Mouse (Mus musculus) hindbrain, postnatal 0 days (tissue): ENCODE data around the gene Lemd1. TPM values are rescaled to one million over a fixed set of nuclear protein-coding genes. Genes with fewer than 3 reads are reported as not detected.
"Not testable (repeated sequence)": the region's sequence is repeated elsewhere in the genome, so short reads cannot be mapped to it uniquely, and the experiment has no call there.

Experiments
- ATAC-seq: fragments of 200-750 bp; cut with Nextera tagmentation; 2 replicates; pipeline ENCODE4 v1.8.0; 2017; ENCODE audit warnings: mild to moderate bottlenecking, moderate TSS enrichment, moderate library complexity
- DNase-seq: peaks from one replicate; pipeline ENCODE4 v3.0.0-alpha.2; 2015; ENCODE audit warnings: low spot score
- H3K27ac ChIP-seq: fragments of 300-500 bp; sonication (generic); 2 replicates; pipeline ENCODE4 v1.5.1; 2014; ENCODE audit warnings: mild to moderate bottlenecking
- H3K27me3 ChIP-seq: fragments of 300-500 bp; sonication (generic); 2 replicates; pipeline ENCODE4 v1.6.1; 2014; ENCODE audit warnings: low read length, mixed read lengths; ENCODE audit not compliant: insufficient read depth
- H3K36me3 ChIP-seq: fragments of 300-500 bp; sonication (generic); 2 replicates; pipeline ENCODE4 v1.6.1; 2014; ENCODE audit warnings: low read length, mixed read lengths; ENCODE audit not compliant: insufficient read depth
- H3K4me1 ChIP-seq: fragments of 300-500 bp; sonication (generic); 2 replicates; pipeline ENCODE4 v1.6.1; 2014; ENCODE audit warnings: antibody characterized with exemption, low read length, mixed read lengths; ENCODE audit not compliant: insufficient read depth
- H3K4me2 ChIP-seq: fragments of 300-500 bp; sonication (generic); 2 replicates; pipeline ENCODE4 v1.6.1; 2014; ENCODE audit warnings: low read depth, mild to moderate bottlenecking, low read length, moderate library complexity, mixed read lengths
- H3K4me3 ChIP-seq: fragments of 300-500 bp; sonication (generic); 2 replicates; pipeline ENCODE4 v1.5.1; 2014; ENCODE audit warnings: low read length
- H3K9ac ChIP-seq: fragments of 300-500 bp; sonication (generic); replicated peaks from 2 replicates; pipeline ENCODE4 v1.6.1; 2014; ENCODE audit warnings: mild to moderate bottlenecking, low read length, moderate library complexity, mixed read lengths
- H3K9me3 ChIP-seq: fragments of 300-500 bp; sonication (generic); 2 replicates; pipeline ENCODE4 v1.6.1; 2016; ENCODE audit warnings: low read length, mixed read lengths
- CTCF ChIP-seq: IDR thresholded peaks from 2 replicates; pipeline ENCODE4 v1.5.1; 2016; ENCODE audit warnings: antibody characterized with exemption, control low read depth, low read depth
- WGBS: fragments of 180-500 bp; shearing (Covaris S2); extraction: QIAGEN DNeasy Blood & Tissue Kit; methylation state at CpG from one replicate; pipeline ENCODE4 v1.1.7; 2014; 5-methylcytosine and 5-hydroxymethylcytosine counted together
- polyA plus RNA-seq: library from polyadenylated mRNA; unstranded; fragments of >200 nt; fragmentation: Nextera tagmentation; extraction: Ambion mirVana; gene quantifications from 2 replicates; pipeline ENCODE4 v1.2.1, GENCODE M21; 2015
- total RNA-seq: library from RNA; depleted of rRNA; stranded (reverse); fragments of >200 nt; gene quantifications from 2 replicates; pipeline ENCODE4 v1.2.3, GENCODE M21; 2014

Lemd1 gene
- total and polyA plus RNA-seq, 2 experiments from 2014 or later: 9.0 to 10.9 TPM

GRCm38 (mm10) chr1:132161211-132161880, 29.9 kb upstream of the Lemd1 start:
- 53% methylated on average over 7 of the region's 7 CpGs for WGBS
- Histone ChIP-seq H3K4me3 (no peak overlapping the region), H3K4me1 (peaks cover 7% of the 10 kb centered on the region; the same call in 1 of the 2 replicates), H3K27me3 (no peaks in the 10 kb centered on the region), H3K27ac (no peak overlapping the region), H3K9me3 (no peaks in the 10 kb centered on the region), H3K36me3 (no peaks in the 10 kb centered on the region), H3K4me2 (no peak overlapping the region), H3K9ac (no peak overlapping the region)
- TF ChIP-seq CTCF: no peak
- ATAC-seq: no peak
- no peak for DNase-seq

- peak; percentile 23; the same call in 1 of the 2 replicates for TF ChIP-seq CTCF
These were observed 28.6 kb upstream of the Lemd1 start for GRCm38 (mm10) chr1:132162618-132163017.

GRCm38 (mm10) chr1:132164780-132165518, 26.3 kb upstream of the Lemd1 start:
- WGBS: 18% methylated on average over 13 of the region's 13 CpGs
- no peak overlapping the region for H3K4me2 ChIP-seq
- H3K27ac ChIP-seq: no peak overlapping the region
- H3K27me3 ChIP-seq: no peaks in the 10 kb centered on the region
- ATAC-seq (peak; percentile 73), DNase-seq (peak; percentile 76)
- no peak overlapping the region for H3K4me3 ChIP-seq
- no peaks in the 10 kb centered on the region for H3K9me3 ChIP-seq
- TF ChIP-seq CTCF: no peak
- H3K9ac ChIP-seq: no peak overlapping the region
- H3K4me1 ChIP-seq: peaks cover 5% of the 10 kb centered on the region
- H3K36me3 ChIP-seq: no peaks in the 10 kb centered on the region

More at GRCm38 (mm10) chr1:132162618-132163017, 28.6 kb upstream of the Lemd1 start:
- H3K27ac ChIP-seq, H3K36me3 ChIP-seq, ATAC-seq, H3K9ac ChIP-seq, DNase-seq, H3K9me3 ChIP-seq, H3K27me3 ChIP-seq, H3K4me1 ChIP-seq, H3K4me3 ChIP-seq, H3K4me2 ChIP-seq: not testable (repeated sequence)
- WGBS: 61% methylated on average over 9 of the region's 9 CpGs

- H3K27me3 ChIP-seq: no peaks in the 10 kb centered on the region
- no peaks in the 10 kb centered on the region for H3K9me3 ChIP-seq
- H3K27ac ChIP-seq: no peak overlapping the region
- H3K4me3 ChIP-seq: no peak overlapping the region
- peak; percentile 52 for TF ChIP-seq CTCF
- H3K4me1 ChIP-seq: peaks cover 5% of the 10 kb centered on the region
- no peak overlapping the region for H3K9ac ChIP-seq
- 67% methylated on average over 3 of the region's 3 CpGs for WGBS
- DNase-seq (no peak), ATAC-seq (no peak)
- H3K36me3 ChIP-seq: no peaks in the 10 kb centered on the region
- H3K4me2 ChIP-seq: no peak overlapping the region
These were observed 25.4 kb upstream of the Lemd1 start for GRCm38 (mm10) chr1:132165859-132166258.

GRCm38 (mm10) chr1:132168115-132168767, 23.0 kb upstream of the Lemd1 start:
- Histone ChIP-seq H3K4me3 (no peak overlapping the region), H3K27ac (peak overlapping the region; percentile 60), H3K36me3 (no peaks in the 10 kb centered on the region), H3K27me3 (no peaks in the 10 kb centered on the region), H3K4me2 (peak overlapping the region; percentile 40), H3K9ac (peak overlapping the region; percentile 2; the same call in 1 of the 2 replicates), H3K4me1 (peaks cover 5% of the 10 kb centered on the region), H3K9me3 (no peaks in the 10 kb centered on the region)
- 6% methylated on average over 12 of the region's 12 CpGs for WGBS
- ATAC-seq: peak; percentile 70
- DNase-seq: peak; percentile 53
- TF ChIP-seq CTCF: no peak

GRCm38 (mm10) chr1:132170698-132171097, 20.5 kb upstream of the Lemd1 start:
- no peaks in the 10 kb centered on the region for H3K36me3 ChIP-seq
- no peaks in the 10 kb centered on the region for H3K27me3 ChIP-seq
- H3K4me2 ChIP-seq: no peak overlapping the region
- TF ChIP-seq CTCF: no peak
- WGBS: 51% methylated on average over 6 of the region's 6 CpGs
- no peaks in the 10 kb centered on the region for H3K9me3 ChIP-seq
- H3K4me3 ChIP-seq: no peak overlapping the region
- peaks cover 5% of the 10 kb centered on the region for H3K4me1 ChIP-seq
- no peak for ATAC-seq
- H3K27ac ChIP-seq: no peak overlapping the region
- no peak overlapping the region for H3K9ac ChIP-seq
- no peak for DNase-seq
